Mouse (Mus musculus) heart, embryonic 11.5 days (tissue): ENCODE measurements at regions not wholly inside any gene's neighbourhood (a gene's known extent, or its start where the extent isn't known, plus 50 kb on each side); places are given as distances from the start of the nearest gene placed in this dataset.

Experiments
- ATAC-seq: fragments of 200-750 bp; cut with Nextera tagmentation; replicated peaks from 2 replicates; pipeline ENCODE4 v1.8.0; 2017; ENCODE audit warnings: moderate library complexity; ENCODE audit not compliant: insufficient number of reproducible peaks, low FRiP score, low TSS enrichment
- H3K27ac ChIP-seq: fragments of 300-500 bp; sonication (generic); 2 replicates; pipeline ENCODE4 v1.5.1; 2014; ENCODE audit warnings: mild to moderate bottlenecking, low read depth, low read length
- H3K27me3 ChIP-seq: fragments of 300-500 bp; sonication (generic); 2 replicates; pipeline ENCODE4 v1.6.1; 2014; ENCODE audit warnings: mild to moderate bottlenecking, low read length, mixed read lengths; ENCODE audit not compliant: control insufficient read depth, insufficient read depth
- H3K36me3 ChIP-seq: fragments of 300-500 bp; sonication (generic); 2 replicates; pipeline ENCODE4 v1.6.1; 2014; ENCODE audit warnings: mild to moderate bottlenecking, low read length, moderate library complexity, mixed read lengths; ENCODE audit not compliant: control insufficient read depth, insufficient read depth
- H3K4me1 ChIP-seq: fragments of 300-500 bp; sonication (generic); 2 replicates; pipeline ENCODE4 v1.6.1; 2014; ENCODE audit warnings: low read length; ENCODE audit not compliant: control insufficient read depth, insufficient read depth
- H3K4me2 ChIP-seq: fragments of 300-500 bp; sonication (generic); 2 replicates; pipeline ENCODE4 v1.6.1; 2014; ENCODE audit warnings: mild to moderate bottlenecking, moderate library complexity
- H3K4me3 ChIP-seq: fragments of 300-500 bp; sonication (generic); 2 replicates; pipeline ENCODE4 v1.5.1; 2014; ENCODE audit warnings: low read depth, low read length
- H3K9ac ChIP-seq: fragments of 300-500 bp; sonication (generic); 2 replicates; pipeline ENCODE4 v1.6.1; 2014; ENCODE audit warnings: mild to moderate bottlenecking, low read depth, low read length, moderate library complexity
- H3K9me3 ChIP-seq: fragments of 300-500 bp; sonication (generic); replicated peaks from 2 replicates; pipeline ENCODE4 v1.6.1; 2016; ENCODE audit warnings: low read length; ENCODE audit not compliant: control insufficient read depth
- WGBS: fragments of 180-500 bp; shearing (Covaris S2); extraction: QIAGEN DNeasy Blood & Tissue Kit; methylation state at CpG from one replicate; pipeline ENCODE4 v1.1.7; 2014; ENCODE audit not compliant: insufficient replicate concordance; 5-methylcytosine and 5-hydroxymethylcytosine counted together

DNA sequence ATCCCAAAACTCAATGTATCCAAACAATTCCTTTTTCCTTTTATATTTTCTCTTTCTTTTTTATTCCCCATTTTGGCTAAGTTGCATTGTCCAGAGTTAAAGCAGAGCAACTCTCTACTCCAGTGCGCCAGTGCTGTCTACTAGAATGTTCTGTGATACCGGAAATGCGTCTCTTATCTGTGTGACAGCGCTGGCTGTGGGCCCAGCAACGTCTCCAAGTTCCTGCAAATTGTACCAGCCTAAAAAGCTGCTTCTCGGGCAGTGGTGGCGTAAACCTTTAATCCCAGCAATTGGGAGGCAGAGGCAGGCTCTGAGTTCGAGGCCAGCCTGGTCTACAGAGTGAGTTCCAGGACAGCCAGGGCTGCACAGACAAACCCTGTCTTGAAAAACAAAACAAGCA is 59.4 kb downstream of the Cox18 start:
- WGBS = 61% methylated on average over 8 of the region's 8 CpGs
- no peak overlapping the region for H3K9ac ChIP-seq
- H3K4me1 ChIP-seq = no peaks in the 10 kb centered on the region
- H3K36me3 ChIP-seq = no peaks in the 10 kb centered on the region
- no peaks in the 10 kb centered on the region for H3K9me3 ChIP-seq
- no peak overlapping the region for H3K27ac ChIP-seq
- H3K27me3 ChIP-seq = no peaks in the 10 kb centered on the region
- H3K4me3 ChIP-seq = no peak overlapping the region
- ATAC-seq = no peak
- no peak overlapping the region for H3K4me2 ChIP-seq

DNA sequence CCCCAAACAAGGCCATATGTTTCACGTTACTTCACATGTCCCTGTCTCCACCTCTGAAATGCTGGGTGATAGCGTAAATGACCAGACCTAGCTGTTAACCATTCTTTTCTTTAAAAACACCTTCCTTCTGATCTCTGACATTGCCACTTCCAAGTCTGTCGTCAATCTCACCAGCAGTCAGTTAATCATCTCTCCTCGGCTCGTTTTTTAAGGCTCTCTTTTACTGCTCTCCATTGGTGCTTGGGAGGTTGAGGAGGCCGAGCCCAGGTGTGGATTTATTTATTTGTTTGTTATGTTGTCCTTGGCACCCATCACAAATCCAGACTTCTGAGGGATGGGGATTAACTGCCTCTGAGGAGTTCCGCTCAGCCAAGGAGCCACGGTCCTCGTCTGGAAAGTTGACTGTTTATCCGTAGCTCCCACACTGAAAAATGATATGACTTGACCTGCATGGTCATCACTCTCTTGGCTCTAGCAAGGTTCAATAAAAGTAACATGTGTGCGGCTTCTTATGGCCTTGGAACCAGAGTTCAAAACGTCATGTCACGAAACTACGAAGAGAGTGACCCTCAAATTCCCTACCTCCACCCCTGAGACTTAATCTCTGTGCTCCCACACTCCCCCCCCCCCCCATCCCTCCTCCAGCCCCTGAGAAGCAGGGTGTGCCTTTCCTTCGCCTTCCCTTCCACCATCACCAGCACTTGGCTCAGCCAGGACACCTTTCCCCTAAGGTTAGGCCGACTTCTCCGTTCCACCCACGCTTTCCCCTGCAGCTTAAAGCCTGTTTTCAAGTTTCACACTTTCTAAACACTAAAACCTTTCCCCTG is 60.6 kb downstream of the Cox18 start:
- ATAC-seq = no peak
- H3K4me1 ChIP-seq = no peaks in the 10 kb centered on the region
- H3K9ac ChIP-seq = no peak overlapping the region
- no peak overlapping the region for H3K4me2 ChIP-seq
- H3K4me3 ChIP-seq = no peak overlapping the region
- H3K36me3 ChIP-seq = no peaks in the 10 kb centered on the region
- no peaks in the 10 kb centered on the region for H3K9me3 ChIP-seq
- no peaks in the 10 kb centered on the region for H3K27me3 ChIP-seq
- H3K27ac ChIP-seq = no peak overlapping the region
- 53% methylated on average over 18 of the region's 18 CpGs for WGBS

DNA sequence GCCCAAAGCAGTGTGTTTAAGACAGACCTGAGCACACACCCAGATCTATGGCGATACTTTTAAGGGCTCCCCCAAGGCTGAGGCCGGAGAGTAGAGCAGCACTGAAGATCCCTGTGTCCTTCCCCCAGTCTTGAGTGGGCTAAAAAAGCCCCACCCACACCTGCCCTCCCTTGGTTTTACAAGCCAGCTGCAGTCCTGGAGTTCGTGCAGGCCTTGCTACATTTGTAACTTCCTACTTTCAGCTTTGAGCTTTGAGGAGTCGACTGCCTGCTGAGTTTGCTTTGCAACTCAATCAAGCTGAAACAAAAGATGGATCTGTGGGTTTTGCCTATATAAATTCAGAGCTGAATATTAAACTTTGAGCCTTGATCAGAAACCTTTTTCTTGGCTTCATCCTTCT is 63.5 kb downstream of the Cox18 start:
- Histone ChIP-seq H3K4me1 (no peaks in the 10 kb centered on the region), H3K27ac (no peak overlapping the region), H3K9me3 (no peaks in the 10 kb centered on the region), H3K36me3 (no peaks in the 10 kb centered on the region), H3K4me2 (no peak overlapping the region), H3K9ac (no peak overlapping the region), H3K27me3 (no peaks in the 10 kb centered on the region), H3K4me3 (no peak overlapping the region)
- no peak for ATAC-seq
- WGBS = 62% methylated on average over 4 of the region's 4 CpGs

DNA sequence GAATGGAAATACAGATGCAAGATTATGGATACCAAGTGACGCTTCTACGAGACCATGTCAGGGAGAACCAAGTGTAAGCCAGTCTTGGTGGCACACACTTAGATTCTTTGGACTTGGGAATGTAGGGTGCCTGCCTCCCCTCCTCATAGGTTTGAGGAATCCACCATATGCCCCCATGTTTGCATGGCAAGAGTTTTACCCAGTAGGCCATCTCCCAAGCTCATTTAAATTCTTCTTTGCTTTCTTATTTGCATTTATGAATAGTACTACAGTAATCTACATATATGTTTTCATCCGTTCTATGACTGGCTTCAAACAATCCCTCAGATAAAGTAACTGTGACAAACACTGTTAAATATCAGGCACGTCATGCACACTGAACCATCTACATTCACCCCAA is 67.3 kb downstream of the Cox18 start:
- no peaks in the 10 kb centered on the region for H3K27me3 ChIP-seq

DNA sequence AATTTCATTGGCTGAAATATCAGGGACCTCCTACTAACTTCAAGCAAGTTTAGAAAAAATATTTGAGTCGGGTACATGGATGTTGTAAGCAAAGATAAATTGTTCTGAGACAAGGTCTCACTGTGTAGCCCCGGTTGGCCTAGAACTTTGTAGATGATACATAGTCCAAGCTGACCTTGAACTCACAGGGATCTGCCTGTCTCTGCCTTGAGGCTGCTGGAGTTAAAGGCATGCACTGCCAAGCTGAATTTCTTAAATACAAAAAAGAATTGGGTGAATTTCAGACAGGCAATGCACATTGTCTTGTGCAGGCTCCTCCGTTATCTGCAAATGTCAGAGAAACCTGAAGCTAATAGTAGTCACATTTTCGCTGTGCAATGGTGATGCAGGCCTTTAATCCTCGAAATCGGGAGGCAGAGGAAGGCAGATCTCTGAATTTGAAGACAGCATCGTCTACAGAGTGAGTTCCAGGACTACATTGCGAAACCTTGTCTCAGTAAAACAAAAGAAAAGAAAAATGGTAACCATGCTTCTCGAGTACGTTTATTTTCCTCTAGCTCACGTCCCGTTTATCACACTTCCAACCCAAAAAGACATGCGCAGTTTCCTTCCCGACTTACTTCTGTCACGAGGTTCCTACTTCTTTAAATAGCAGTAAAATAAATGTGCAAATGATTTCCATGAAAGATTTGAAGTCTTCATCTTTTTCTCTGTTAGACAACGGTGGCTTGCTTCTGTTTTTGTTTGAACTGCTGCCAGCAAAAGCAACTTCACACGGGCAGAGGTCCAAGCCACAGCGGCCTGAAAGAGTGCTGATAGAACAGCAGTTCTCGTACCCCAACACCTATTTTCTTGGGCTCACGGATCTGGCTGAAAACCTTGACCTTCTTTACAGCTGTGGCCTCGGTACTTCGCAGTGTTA is 73.9 kb downstream of the Cox18 start:
- no peak overlapping the region for H3K27ac ChIP-seq
- H3K36me3 ChIP-seq = no peaks in the 10 kb centered on the region
- no peak for ATAC-seq
- no peak overlapping the region for H3K4me2 ChIP-seq
- H3K9ac ChIP-seq = no peak overlapping the region
- H3K4me3 ChIP-seq = no peak overlapping the region
- H3K9me3 ChIP-seq = no peaks in the 10 kb centered on the region
- WGBS = 61% methylated on average over 22 of the region's 22 CpGs
- H3K4me1 ChIP-seq = no peaks in the 10 kb centered on the region
- no peaks in the 10 kb centered on the region for H3K27me3 ChIP-seq

More for the DNA sequence above, 67.3 kb downstream of the Cox18 start:
- ATAC-seq = no peak
- no peaks in the 10 kb centered on the region for H3K4me1 ChIP-seq
- H3K4me2 ChIP-seq = no peak overlapping the region
- no peaks in the 10 kb centered on the region for H3K9me3 ChIP-seq
- no peaks in the 10 kb centered on the region for H3K36me3 ChIP-seq
- no peak overlapping the region for H3K4me3 ChIP-seq
- H3K9ac ChIP-seq = no peak overlapping the region
- H3K27ac ChIP-seq = no peak overlapping the region
- 87% methylated on average over 4 of the region's 4 CpGs for WGBS

DNA sequence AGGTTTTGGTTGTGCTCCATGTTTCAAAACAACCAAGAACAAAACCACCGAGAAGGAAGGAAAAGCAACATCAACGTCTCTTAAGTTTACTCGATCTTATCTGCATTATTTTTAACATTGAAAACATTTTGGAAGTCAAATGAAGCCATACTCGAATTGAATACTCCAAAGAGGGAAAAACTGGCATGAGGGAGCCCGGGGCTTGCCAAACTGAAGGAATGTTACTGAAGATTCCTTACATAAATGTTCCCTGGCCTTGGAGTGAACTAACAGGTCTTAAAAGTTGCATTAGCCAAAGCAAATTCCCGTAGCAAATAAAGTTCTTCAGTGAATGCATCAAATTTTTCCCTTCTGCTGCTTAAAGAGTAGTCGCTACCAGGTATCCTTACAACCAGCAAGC is 87.8 kb downstream of the Cox18 start:
- Histone ChIP-seq H3K36me3 (no peaks in the 10 kb centered on the region), H3K4me1 (no peaks in the 10 kb centered on the region), H3K9ac (no peak overlapping the region), H3K4me2 (no peak overlapping the region), H3K27ac (no peak overlapping the region), H3K27me3 (no peaks in the 10 kb centered on the region), H3K4me3 (no peak overlapping the region), H3K9me3 (no peaks in the 10 kb centered on the region)
- 75% methylated on average over 7 of the region's 7 CpGs for WGBS
- ATAC-seq = no peak

DNA sequence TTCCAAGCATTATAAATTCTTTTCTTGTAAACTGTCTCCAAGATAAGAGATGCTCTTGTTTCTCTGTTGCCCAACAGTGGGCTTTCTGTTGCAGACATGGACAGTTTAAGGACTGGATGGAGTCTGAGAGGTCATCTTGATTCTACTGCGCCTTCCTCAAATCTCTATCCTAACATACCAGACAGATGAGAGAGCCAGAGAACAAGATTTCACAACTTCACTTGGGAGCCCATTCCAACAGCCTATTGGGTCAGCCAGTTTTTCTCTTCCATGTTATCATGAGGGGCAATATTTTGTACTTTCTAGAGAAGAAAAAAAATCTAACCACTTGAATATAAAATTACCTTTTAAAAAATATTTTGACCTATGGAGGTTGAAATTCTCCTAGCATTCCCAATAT is 116.8 kb downstream of the Cox18 start:
- Histone ChIP-seq H3K9me3 (no peaks in the 10 kb centered on the region), H3K27ac (no peak overlapping the region), H3K4me2 (no peak overlapping the region), H3K27me3 (no peaks in the 10 kb centered on the region), H3K4me1 (no peaks in the 10 kb centered on the region), H3K9ac (no peak overlapping the region), H3K36me3 (no peaks in the 10 kb centered on the region), H3K4me3 (no peak overlapping the region)
- no peak for ATAC-seq
- WGBS = 80% methylated on average over 1 of the region's 1 CpGs

DNA sequence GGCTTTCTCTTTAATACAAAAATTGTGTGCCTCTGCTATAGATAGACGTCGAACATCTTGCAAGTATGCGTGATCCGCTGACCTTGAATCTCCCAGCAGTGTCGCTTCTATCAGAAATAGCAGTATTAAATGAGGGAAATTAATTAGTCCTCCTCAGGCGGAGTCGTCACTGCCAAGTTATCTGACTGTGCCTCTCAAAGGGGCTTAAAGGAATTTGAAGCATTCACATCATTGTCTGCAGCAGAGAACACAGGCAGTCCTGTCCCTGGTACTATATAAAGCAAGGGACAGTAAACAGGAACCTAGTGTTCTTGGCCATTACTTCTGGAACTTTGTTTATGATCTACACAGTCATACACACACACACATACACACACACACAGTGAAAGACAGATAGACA is 119.1 kb downstream of the Cox18 start:
- H3K36me3 ChIP-seq = no peaks in the 10 kb centered on the region
- H3K4me2 ChIP-seq = no peak overlapping the region
- H3K4me1 ChIP-seq = no peaks in the 10 kb centered on the region
- no peak overlapping the region for H3K27ac ChIP-seq
- no peak overlapping the region for H3K9ac ChIP-seq
- 43% methylated on average over 7 of the region's 7 CpGs for whole genome bisulfite sequencing
- no peaks in the 10 kb centered on the region for H3K9me3 ChIP-seq
- ATAC-seq = peak; percentile 46; the same call in 1 of the 2 replicates
- no peak overlapping the region for H3K4me3 ChIP-seq
- H3K27me3 ChIP-seq = no peaks in the 10 kb centered on the region
